Mouse (Mus musculus) stomach, embryonic 15.5 days (tissue): Measurements from ENCODE around the gene Ndufaf3. TPM values are rescaled to one million over a fixed set of nuclear protein-coding genes. Genes with fewer than 3 reads are reported as not detected.

Source experiments
- ATAC-seq: fragments of 200-750 bp; cut with Nextera tagmentation; 2 replicates; pipeline ENCODE4 v1.8.0; 2017; ENCODE audit warnings: low read depth, moderate number of reproducible peaks, moderate TSS enrichment; ENCODE audit not compliant: insufficient read depth, low FRiP score
- H3K27ac ChIP-seq: fragments of 300-500 bp; sonication (generic); 2 replicates; pipeline ENCODE4 v1.5.1; 2015; ENCODE audit warnings: mild to moderate bottlenecking, inconsistent platforms
- H3K27me3 ChIP-seq: fragments of 300-500 bp; sonication (generic); replicated peaks from 2 replicates; pipeline ENCODE4 v1.6.1; 2015; ENCODE audit warnings: inconsistent platforms
- H3K36me3 ChIP-seq: fragments of 300-500 bp; sonication (generic); 2 replicates; pipeline ENCODE4 v1.6.1; 2015; ENCODE audit warnings: inconsistent platforms
- H3K4me1 ChIP-seq: fragments of 300-500 bp; sonication (generic); 2 replicates; pipeline ENCODE4 v1.6.1; 2015; ENCODE audit warnings: inconsistent platforms
- H3K4me2 ChIP-seq: fragments of 300-500 bp; sonication (generic); 2 replicates; pipeline ENCODE4 v1.6.1; 2015; ENCODE audit warnings: mild to moderate bottlenecking, inconsistent platforms
- H3K4me3 ChIP-seq: fragments of 300-500 bp; sonication (generic); replicated peaks from 2 replicates; pipeline ENCODE4 v1.5.1; 2015; ENCODE audit warnings: inconsistent platforms
- H3K9ac ChIP-seq: fragments of 300-500 bp; sonication (generic); 2 replicates; pipeline ENCODE4 v1.6.1; 2015; ENCODE audit warnings: inconsistent platforms
- H3K9me3 ChIP-seq: fragments of 300-500 bp; sonication (generic); 2 replicates; pipeline ENCODE4 v1.6.1; 2016; ENCODE audit warnings: inconsistent platforms
- WGBS: fragments of 180-500 bp; shearing (Covaris S2); methylation state at CpG from one replicate; pipeline ENCODE4 v1.1.7; 2015; 5-methylcytosine and 5-hydroxymethylcytosine counted together
- polyA plus RNA-seq: library from polyadenylated mRNA; unstranded; fragments of >200 nt; fragmentation: Nextera tagmentation; extraction: Ambion mirVana; gene quantifications from 2 replicates; pipeline ENCODE4 v1.2.1, GENCODE M21; 2015

The Ndufaf3 gene
- polyA plus RNA-seq, 1 experiment from 2014 or later = 38.0 TPM

DNA sequence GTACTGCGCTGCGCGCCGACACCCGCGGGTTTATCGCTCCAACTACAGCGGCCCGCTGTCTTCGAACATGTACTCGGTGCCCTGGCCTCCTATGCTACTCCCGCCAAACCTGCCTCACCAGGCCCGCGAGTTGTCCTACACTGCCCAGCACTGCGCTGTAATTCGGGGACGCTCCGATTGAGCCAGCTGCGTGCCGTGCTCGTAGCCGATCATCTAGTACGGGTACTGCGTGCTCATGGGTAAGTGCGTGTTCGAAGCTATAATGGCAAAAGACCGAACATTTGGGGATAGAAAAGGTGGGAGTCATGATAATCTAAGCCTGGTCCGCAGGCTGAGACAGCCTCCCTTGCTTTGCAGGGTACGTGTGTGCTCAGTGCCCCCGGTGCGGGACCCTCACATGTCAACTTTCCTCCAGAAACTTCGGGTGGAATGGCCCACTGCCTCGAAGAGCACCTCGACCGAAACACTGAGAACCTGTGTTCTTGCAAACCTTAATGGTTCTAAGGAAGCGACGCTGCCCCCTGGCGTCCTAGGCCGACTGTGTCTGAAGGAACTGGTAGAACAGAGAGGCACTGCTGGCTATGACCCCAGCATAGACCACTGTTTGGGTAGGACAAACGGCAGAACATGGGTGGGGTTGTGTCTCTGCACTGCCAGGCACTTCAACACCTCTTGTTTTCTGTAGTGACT is 3.1 kb upstream of the Ndufaf3 start:
- Histone ChIP-seq H3K4me3 (peak overlapping the region; percentile 69), H3K27me3 (no peaks in the 10 kb centered on the region), H3K4me1 (peaks cover 34% of the 10 kb centered on the region), H3K36me3 (peaks cover 28% of the 10 kb centered on the region), H3K27ac (peak overlapping the region; percentile 75), H3K9me3 (no peaks in the 10 kb centered on the region), H3K9ac (peak overlapping the region; percentile 44), H3K4me2 (peak overlapping the region; percentile 99)
- ATAC-seq = no peak
- 2% methylated on average over 40 of the region's 40 CpGs for WGBS

DNA sequence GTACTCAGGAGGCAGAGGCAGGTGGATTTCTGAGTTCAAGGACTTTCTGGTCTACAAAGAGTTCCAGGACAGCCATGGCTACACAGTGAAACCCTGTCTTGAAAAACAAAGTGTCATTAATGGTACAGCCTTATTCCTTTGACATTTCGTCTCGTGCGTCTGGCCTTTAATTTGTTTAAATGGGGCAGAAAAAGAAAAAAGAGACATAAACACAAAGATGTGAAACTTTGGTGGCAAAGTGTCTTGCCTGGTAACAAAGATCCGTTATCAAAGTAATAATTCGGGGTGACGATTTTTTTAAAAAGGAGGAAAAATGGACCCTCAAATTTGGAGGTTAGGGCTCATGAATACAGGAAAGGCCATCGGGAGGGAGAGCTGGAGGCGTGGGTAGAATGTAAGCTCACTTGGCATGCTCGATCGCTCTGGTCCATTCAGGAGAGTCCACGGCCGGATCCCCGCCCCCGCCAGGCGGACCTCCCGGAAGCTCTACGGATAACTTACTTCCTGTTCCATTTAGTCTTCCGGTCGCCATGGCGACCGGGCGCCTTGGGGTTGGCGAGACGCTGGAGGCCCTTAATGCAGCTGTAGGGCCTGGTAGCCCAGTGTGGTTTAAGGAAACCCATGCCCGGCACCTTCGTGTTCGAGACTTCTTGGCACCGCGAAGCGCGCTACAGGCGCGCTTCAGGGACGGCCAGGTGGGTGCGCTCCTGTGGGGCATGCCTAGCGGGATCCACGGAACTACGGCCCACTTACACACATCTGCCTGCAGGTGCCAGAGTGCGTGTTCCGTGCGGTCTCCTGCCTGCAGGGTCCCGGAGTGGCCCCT is 2.4 kb upstream of the Ndufaf3 start, which contains the start of gene Dalrd3:
Gene Dalrd3, plus strand, starts transcription at position 506 of the 826 bp plus-strand sequence.
- peaks cover 34% of the 10 kb centered on the region for H3K4me1 ChIP-seq
- H3K9me3 ChIP-seq = no peaks in the 10 kb centered on the region
- peak within 1 kb of the TSS; percentile 75 for H3K27ac ChIP-seq
- H3K4me3 ChIP-seq = peak within 1 kb of the TSS; percentile 69
- peak within 1 kb of the TSS; percentile 44 for H3K9ac ChIP-seq
- peak within 1 kb of the TSS; percentile 99 for H3K4me2 ChIP-seq
- ATAC-seq = peak; percentile 63
- H3K27me3 ChIP-seq = no peaks in the 10 kb centered on the region
- H3K36me3 ChIP-seq = peaks cover 27% of the 10 kb centered on the region
- 6% methylated on average over 42 of the region's 42 CpGs for WGBS

DNA sequence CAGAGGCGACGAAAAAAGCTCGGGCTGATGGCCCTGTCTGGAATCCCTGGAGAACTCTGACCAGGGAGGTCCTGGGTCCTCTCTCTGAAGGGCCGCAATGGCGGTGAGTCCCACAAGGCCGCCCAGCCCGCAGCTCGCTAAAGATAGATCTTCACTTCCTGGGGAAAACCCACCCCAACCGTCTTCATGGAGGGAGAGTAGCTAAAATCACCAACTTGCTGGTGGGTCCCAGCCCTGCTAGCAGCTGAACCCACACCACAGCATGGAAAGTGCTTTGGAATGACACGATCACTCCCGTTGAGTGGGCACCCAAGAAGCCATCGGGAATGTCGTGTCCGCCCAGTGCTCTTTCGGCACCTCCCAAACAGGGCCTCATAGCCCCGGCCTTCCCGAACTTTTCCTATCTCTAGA is 1.3 kb upstream of the Ndufaf3 start:
- peak overlapping the region; percentile 61 for H3K4me3 ChIP-seq
- no peaks in the 10 kb centered on the region for H3K9me3 ChIP-seq
- H3K27me3 ChIP-seq = no peaks in the 10 kb centered on the region
- H3K9ac ChIP-seq = no peak overlapping the region
- peaks cover 32% of the 10 kb centered on the region for H3K4me1 ChIP-seq
- H3K4me2 ChIP-seq = peak overlapping the region; percentile 98
- H3K36me3 ChIP-seq = peaks cover 37% of the 10 kb centered on the region
- H3K27ac ChIP-seq = 0 out of 2 replicates have a peak overlapping the region, but pooled peaks have one; percentile 98
- WGBS = 72% methylated on average over 17 of the region's 17 CpGs
- no peak for ATAC-seq

- H3K4me3 ChIP-seq = peak overlapping the region; percentile 61
- ATAC-seq = no peak
- H3K4me2 ChIP-seq = peak overlapping the region; percentile 98
- H3K9ac ChIP-seq = peak overlapping the region; percentile 63
- H3K27ac ChIP-seq = peak overlapping the region; percentile 98
- peaks cover 31% of the 10 kb centered on the region for H3K4me1 ChIP-seq
- H3K36me3 ChIP-seq = peaks cover 36% of the 10 kb centered on the region
- WGBS = 7% methylated on average over 18 of the region's 18 CpGs
- H3K9me3 ChIP-seq = no peaks in the 10 kb centered on the region
- H3K27me3 ChIP-seq = no peaks in the 10 kb centered on the region
Observed at GRCm38 (mm10) chr9:108567931-108568419, 741 bp upstream of the Ndufaf3 start.

DNA sequence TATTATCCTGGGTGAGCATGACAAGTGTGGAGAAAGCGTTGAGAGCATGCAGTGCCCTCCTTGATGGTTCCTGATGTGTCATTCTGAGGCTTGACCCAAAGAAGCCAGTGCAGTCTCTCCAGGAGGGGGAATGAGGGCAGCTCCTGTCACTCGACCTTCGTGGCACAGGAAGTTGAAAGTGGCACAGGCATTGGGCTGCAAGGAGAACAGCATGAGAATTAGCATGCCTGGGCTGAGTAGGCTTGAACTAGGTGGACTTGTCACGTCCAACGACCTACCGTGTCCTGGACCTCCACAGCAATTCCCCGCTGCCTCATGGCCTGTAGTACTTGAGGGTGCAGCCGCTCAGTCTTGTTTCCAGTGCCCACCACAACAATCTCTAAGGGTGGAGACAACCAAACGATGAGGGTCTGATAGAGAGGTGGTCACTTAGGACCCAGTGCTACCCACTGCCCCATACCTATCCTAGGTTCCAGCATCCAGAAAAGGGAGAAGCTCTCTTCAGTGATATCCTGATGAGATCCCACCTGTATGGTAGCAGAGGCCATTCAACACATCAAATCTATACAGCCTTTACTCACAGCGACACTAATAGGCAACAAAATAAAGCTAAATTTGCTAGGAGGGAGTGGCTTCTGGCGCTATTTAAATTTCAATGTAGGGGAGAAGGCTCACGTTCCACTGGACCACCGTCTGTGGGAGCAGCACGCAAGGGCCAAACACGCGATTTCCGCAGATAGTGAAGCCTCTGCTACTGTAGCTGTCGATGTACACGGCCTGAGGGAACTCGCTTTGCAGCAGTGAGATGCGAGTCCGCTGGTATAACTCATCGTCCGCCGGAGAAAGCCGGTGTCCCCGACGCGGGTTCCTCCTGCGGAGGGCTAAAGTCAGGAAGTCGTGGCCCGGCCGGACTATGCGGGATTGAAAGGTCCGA is 1.1 kb downstream of the Ndufaf3 start:
- Histone ChIP-seq H3K27ac (peak overlapping the region; percentile 98), H3K4me3 (peak overlapping the region; percentile 61)

DNA sequence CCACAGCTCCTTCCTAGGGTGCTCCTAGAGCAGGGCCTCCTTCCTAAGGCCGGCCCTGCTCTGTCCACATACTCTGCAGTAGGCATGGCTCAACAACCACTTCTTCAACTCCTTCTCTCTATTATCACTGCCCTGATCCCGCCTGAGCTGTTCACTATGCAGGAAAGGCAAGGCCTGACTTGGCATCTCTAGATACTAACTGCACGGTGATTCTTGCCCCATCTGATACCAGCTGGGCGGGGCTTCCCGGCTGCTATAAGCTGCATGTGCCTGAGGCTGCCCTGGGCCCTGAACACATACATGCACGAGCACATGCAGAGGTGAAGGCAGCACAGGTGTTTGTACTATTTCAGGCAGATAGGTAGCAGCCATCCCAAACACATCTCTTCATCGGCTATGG is 3.1 kb downstream of the Ndufaf3 start:
- H3K27me3 ChIP-seq = no peaks in the 10 kb centered on the region
- no peaks in the 10 kb centered on the region for H3K9me3 ChIP-seq
- peaks cover 24% of the 10 kb centered on the region; the same call in 1 of the 2 replicates for H3K36me3 ChIP-seq
- peaks cover 26% of the 10 kb centered on the region for H3K4me1 ChIP-seq
- no peak overlapping the region for H3K27ac ChIP-seq
- WGBS = 74% methylated on average over 7 of the region's 7 CpGs
- no peak overlapping the region for H3K4me3 ChIP-seq
- ATAC-seq = no peak
- no peak overlapping the region for H3K4me2 ChIP-seq
- H3K9ac ChIP-seq = no peak overlapping the region

More for the DNA sequence above, 1.1 kb downstream of the Ndufaf3 start:
- Histone ChIP-seq H3K9me3 (no peaks in the 10 kb centered on the region), H3K4me1 (peaks cover 39% of the 10 kb centered on the region), H3K27me3 (no peaks in the 10 kb centered on the region), H3K9ac (peak overlapping the region; percentile 64), H3K4me2 (peak overlapping the region; percentile 98), H3K36me3 (peaks cover 22% of the 10 kb centered on the region; the same call in 1 of the 2 replicates)
- ATAC-seq = 0 out of 2 replicates have a peak, but pooled peaks have one; percentile 0
- 11% methylated on average over 35 of the region's 35 CpGs for WGBS

DNA sequence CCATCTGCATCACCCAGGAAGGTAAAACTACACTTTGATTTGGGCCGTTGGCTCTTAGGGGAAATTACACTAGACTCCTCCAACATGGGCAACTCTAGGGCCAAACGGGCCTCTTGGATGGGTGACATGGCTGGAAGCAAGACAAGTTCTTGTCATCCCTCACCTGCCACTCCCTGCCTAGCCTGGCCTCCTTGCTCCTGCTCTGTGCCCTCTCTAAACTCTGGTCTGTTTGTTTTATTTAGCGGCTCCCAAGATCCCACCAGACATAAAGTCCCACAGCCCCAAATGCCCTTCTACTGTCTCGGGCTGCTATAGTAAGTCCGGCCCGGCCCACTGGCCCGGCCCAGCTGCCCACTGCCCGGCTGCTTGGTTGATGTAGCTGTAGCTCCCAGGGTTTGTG is 3.6 kb downstream of the Ndufaf3 start:
- Histone ChIP-seq H3K36me3 (peaks cover 25% of the 10 kb centered on the region; the same call in 1 of the 2 replicates), H3K27me3 (no peaks in the 10 kb centered on the region), H3K27ac (no peak overlapping the region), H3K9me3 (no peaks in the 10 kb centered on the region), H3K4me1 (peaks cover 25% of the 10 kb centered on the region), H3K4me3 (no peak overlapping the region), H3K4me2 (no peak overlapping the region), H3K9ac (no peak overlapping the region)
- no peak for ATAC-seq
- 88% methylated on average over 8 of the region's 8 CpGs for WGBS

DNA sequence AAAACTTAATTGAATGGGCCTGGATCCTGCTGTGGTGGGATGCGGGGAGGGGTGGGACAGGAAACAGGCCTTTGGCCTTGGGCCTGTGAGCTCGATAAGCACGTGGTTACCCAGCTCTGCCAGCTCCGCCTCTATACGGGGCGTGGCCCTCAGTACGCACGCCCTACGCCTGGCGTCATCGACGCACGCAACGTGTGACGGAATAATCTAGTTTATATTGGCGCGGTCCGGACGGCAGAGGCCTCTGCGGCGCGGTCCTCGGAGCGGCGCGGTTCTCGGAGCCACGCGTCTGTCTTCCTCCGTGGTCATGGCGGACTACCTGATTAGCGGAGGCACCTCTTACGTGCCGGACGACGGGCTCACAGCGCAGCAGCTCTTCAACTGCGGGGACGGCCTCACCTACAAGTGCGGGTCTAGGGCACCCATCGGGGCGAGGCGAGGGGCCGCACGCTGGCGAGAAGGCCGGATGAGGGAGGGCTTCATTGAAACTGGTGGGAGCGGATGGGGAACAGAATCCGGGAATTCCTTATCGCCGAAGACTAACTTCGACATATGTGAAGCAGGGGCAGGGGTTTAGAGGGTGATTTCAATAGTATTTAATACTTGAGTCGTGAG is 6.9 kb downstream of the Ndufaf3 start, which contains the start of gene Impdh2:
Gene Impdh2, plus strand, starts transcription at position 60 of the 615 bp plus-strand sequence.
- peaks cover 9% of the 10 kb centered on the region for H3K4me1 ChIP-seq
- peak within 1 kb of the TSS; percentile 77 for H3K27ac ChIP-seq
- H3K27me3 ChIP-seq = no peaks in the 10 kb centered on the region
- H3K4me2 ChIP-seq = peak within 1 kb of the TSS; percentile 66
- H3K4me3 ChIP-seq = peak within 1 kb of the TSS; percentile 61
- H3K9me3 ChIP-seq = no peaks in the 10 kb centered on the region
- under 1% methylated on average over 53 of the region's 53 CpGs for WGBS
- H3K9ac ChIP-seq = peak within 1 kb of the TSS; percentile 68
- ATAC-seq = peak; percentile 98
- peaks cover 51% of the 10 kb centered on the region for H3K36me3 ChIP-seq

GRCm38 (mm10) chr9:108559169-108559568 is 8.1 kb downstream of the Ndufaf3 start:
- Histone ChIP-seq H3K27me3 (no peaks in the 10 kb centered on the region), H3K4me2 (no peak overlapping the region), H3K36me3 (peaks cover 46% of the 10 kb centered on the region), H3K4me1 (peaks cover 9% of the 10 kb centered on the region), H3K9ac (no peak overlapping the region), H3K27ac (no peak overlapping the region), H3K9me3 (no peaks in the 10 kb centered on the region), H3K4me3 (no peak overlapping the region)
- no peak for ATAC-seq
- 92% methylated on average over 4 of the region's 4 CpGs for WGBS

GRCm38 (mm10) chr9:108546875-108547274 is 20.4 kb downstream of the Ndufaf3 start:
- Histone ChIP-seq H3K36me3 (peaks cover 56% of the 10 kb centered on the region), H3K4me2 (no peak overlapping the region), H3K9me3 (no peaks in the 10 kb centered on the region), H3K4me3 (no peak overlapping the region), H3K27me3 (no peaks in the 10 kb centered on the region), H3K4me1 (no peaks in the 10 kb centered on the region), H3K27ac (no peak overlapping the region), H3K9ac (no peak overlapping the region)
- WGBS = 79% methylated on average over 1 of the region's 1 CpGs
- ATAC-seq = no peak

- peaks cover 59% of the 10 kb centered on the region for H3K36me3 ChIP-seq
- 93% methylated on average over 3 of the region's 3 CpGs for WGBS
Observed at GRCm38 (mm10) chr9:108545986-108546385, 21.2 kb downstream of the Ndufaf3 start.

More at GRCm38 (mm10) chr9:108545986-108546385, 21.2 kb downstream of the Ndufaf3 start:
- no peaks in the 10 kb centered on the region for H3K4me1 ChIP-seq
- no peak overlapping the region for H3K4me3 ChIP-seq
- H3K9ac ChIP-seq = no peak overlapping the region
- no peak for ATAC-seq
- H3K27ac ChIP-seq = no peak overlapping the region
- no peaks in the 10 kb centered on the region for H3K9me3 ChIP-seq
- no peak overlapping the region for H3K4me2 ChIP-seq
- no peaks in the 10 kb centered on the region for H3K27me3 ChIP-seq
